Mouse (Mus musculus) brain, embryonic 14.5 days (tissue): ENCODE measurements around the gene Rab11fip4.

Experiments
- CTCF ChIP-seq: fragments of 200-500 bp; IDR thresholded peaks from 2 replicates; pipeline ENCODE4 v1.5.1; 2012; ENCODE audit warnings: inconsistent platforms, mild to moderate bottlenecking, moderate library complexity, borderline replicate concordance; ENCODE audit not compliant: insufficient read depth, insufficient read length; ENCODE audit errors: extremely low read depth
- POLR2A ChIP-seq: fragments of 200-500 bp; IDR thresholded peaks from 2 replicates; pipeline ENCODE4 v1.6.1; 2012; ENCODE audit warnings: mild to moderate bottlenecking, inconsistent platforms, borderline replicate concordance; ENCODE audit not compliant: poor library complexity, insufficient read depth, insufficient read length, severe bottlenecking; ENCODE audit errors: extremely low read depth

- TF ChIP-seq CTCF (no peak), POLR2A (no peak)
Observed at GRCm38 (mm10) chr11:79613711-79614110, 22.7 kb downstream of the Rab11fip4 start.
